Mouse (Mus musculus) MEL (cell line): ENCODE measurements around the gene Slc22a13. TPM values are rescaled to one million over a fixed set of nuclear protein-coding genes. Genes with fewer than 3 reads are reported as not detected.

Source experiments
- DNase-seq: peaks from one replicate; pipeline ENCODE4 v3.0.0; 2011; ENCODE audit warnings: low read depth, low spot score
- H3K27ac ChIP-seq: 2 replicates; pipeline ENCODE4 v1.5.1; 2012; ENCODE audit warnings: low read depth, mild to moderate bottlenecking, control low read depth, low read length, moderate library complexity; ENCODE audit not compliant: control insufficient read depth
- H3K27me3 ChIP-seq, 2 experiments: fragments of 150-350 bp in 1 of 2; sonication (generic) in 1 of 2; 2 replicates each; pipeline ENCODE4 v1.6.1; 2012; ENCODE audit warnings: low read length in 2 of 2, mild to moderate bottlenecking in 2 of 2, improper control_type of control experiment in 1 of 2, moderate library complexity in 1 of 2; ENCODE audit not compliant: insufficient read depth in 2 of 2, control insufficient read depth in 1 of 2
- H3K36me3 ChIP-seq, 2 experiments: 2 replicates each; pipeline ENCODE4 v1.6.1; 2012 to 2014; ENCODE audit warnings: low read length in 2 of 2, improper control_type of control experiment in 1 of 2, inconsistent platforms in 1 of 2, mild to moderate bottlenecking in 1 of 2; ENCODE audit not compliant: insufficient read depth in 2 of 2, control insufficient read depth in 1 of 2
- H3K4me1 ChIP-seq, 2 experiments: fragments of 150-350 bp in 1 of 2; sonication (generic) in 1 of 2; 2 replicates each; pipeline ENCODE4 v1.6.1; 2012; ENCODE audit warnings: low read length in 2 of 2, improper control_type of control experiment in 1 of 2, mild to moderate bottlenecking in 1 of 2; ENCODE audit not compliant: insufficient read depth in 2 of 2, control insufficient read depth in 1 of 2
- H3K4me3 ChIP-seq, 2 experiments: fragments of 150-350 bp in 1 of 2; sonication (generic) in 1 of 2; 2 replicates each; pipeline ENCODE4 v1.5.1; 2012; ENCODE audit warnings: low read depth in 2 of 2, low read length in 2 of 2, mild to moderate bottlenecking in 2 of 2, moderate library complexity in 2 of 2, control low read depth in 1 of 2, improper control_type of control experiment in 1 of 2; ENCODE audit not compliant: control insufficient read depth in 1 of 2, insufficient read depth in 1 of 2
- H3K79me2 ChIP-seq: 2 replicates; pipeline ENCODE4 v1.6.1; 2012; ENCODE audit warnings: mild to moderate bottlenecking, low read length, moderate library complexity; ENCODE audit not compliant: control insufficient read depth, poor library complexity, insufficient read depth
- H3K9ac ChIP-seq: 2 replicates; pipeline ENCODE4 v1.6.1; 2012; ENCODE audit warnings: low read depth, mild to moderate bottlenecking, control low read depth, low read length, moderate library complexity; ENCODE audit not compliant: control insufficient read depth, poor library complexity, severe bottlenecking
- H3K9me3 ChIP-seq: fragments of 150-350 bp; sonication (generic); replicated peaks from 2 replicates; pipeline ENCODE4 v1.6.1; 2012; ENCODE audit warnings: mild to moderate bottlenecking, low read length, improper control_type of control experiment, moderate library complexity; ENCODE audit not compliant: insufficient read depth
- BHLHE40 ChIP-seq: IDR thresholded peaks from 2 replicates; pipeline ENCODE4 v1.6.1; 2012; ENCODE audit warnings: low read depth, mild to moderate bottlenecking, inconsistent platforms, low read length, improper control_type of control experiment, borderline replicate concordance
- CHD1 ChIP-seq: IDR thresholded peaks from 2 replicates; pipeline ENCODE4 v1.6.1; 2012; ENCODE audit warnings: low read depth, mild to moderate bottlenecking, inconsistent platforms, low read length, improper control_type of control experiment
- CHD2 ChIP-seq: IDR thresholded peaks from 2 replicates; pipeline ENCODE4 v1.6.1; 2011; ENCODE audit warnings: low read length, improper control_type of control experiment
- CTCF ChIP-seq, 3 experiments: IDR thresholded peaks in 2 of 3; conservative IDR thresholded peaks in 1 of 3; 2 replicates each; pipeline ENCODE4 v1.5.1; 2011 to 2012; ENCODE audit warnings: low read length in 3 of 3, low read depth in 2 of 3, mild to moderate bottlenecking in 2 of 3, improper control_type of control experiment in 1 of 3, inconsistent platforms in 1 of 3, mixed read lengths in 1 of 3, moderate library complexity in 1 of 3; ENCODE audit not compliant: control insufficient read depth in 1 of 3, insufficient read depth in 1 of 3, poor library complexity in 1 of 3, severe bottlenecking in 1 of 3
- E2F4 ChIP-seq: IDR thresholded peaks from 2 replicates; pipeline ENCODE4 v1.6.1; 2011; ENCODE audit warnings: low read depth, low read length, improper control_type of control experiment, borderline replicate concordance
- ELF1 ChIP-seq: IDR thresholded peaks from 2 replicates; pipeline ENCODE4 v1.6.1; 2014; ENCODE audit warnings: low read depth, mild to moderate bottlenecking, inconsistent platforms, low read length, improper control_type of control experiment, moderate library complexity
- EP300 ChIP-seq, 2 experiments: IDR thresholded peaks; 2 replicates each; pipeline ENCODE4 v1.6.1; 2011; ENCODE audit warnings: improper control_type of control experiment in 2 of 2, low read length in 2 of 2, low read depth in 1 of 2, mild to moderate bottlenecking in 1 of 2
- ETS1 ChIP-seq: IDR thresholded peaks from 2 replicates; pipeline ENCODE4 v1.6.1; 2012; ENCODE audit warnings: low read depth, mild to moderate bottlenecking, inconsistent platforms, low read length, improper control_type of control experiment, moderate library complexity
- GABPA ChIP-seq: IDR thresholded peaks from 2 replicates; pipeline ENCODE4 v1.6.1; 2012; ENCODE audit warnings: low read depth, mild to moderate bottlenecking, inconsistent platforms, low read length, improper control_type of control experiment, moderate library complexity
- GATA1 ChIP-seq: IDR thresholded peaks from 2 replicates; pipeline ENCODE4 v1.6.1; 2011; ENCODE audit warnings: low read depth, low read length, improper control_type of control experiment
- HCFC1 ChIP-seq: IDR thresholded peaks from 2 replicates; pipeline ENCODE4 v1.6.1; 2012; ENCODE audit warnings: low read depth, mild to moderate bottlenecking, inconsistent platforms, low read length, improper control_type of control experiment, moderate library complexity
- JUND ChIP-seq: IDR thresholded peaks from 2 replicates; pipeline ENCODE4 v1.6.1; 2011; ENCODE audit warnings: low read depth, mild to moderate bottlenecking, improper control_type of control experiment, low read length
- KAT2A ChIP-seq: conservative IDR thresholded peaks from 2 replicates; pipeline ENCODE4 v1.6.1; 2012; ENCODE audit warnings: low read depth, low read length, improper control_type of control experiment, inconsistent platforms
- MAX ChIP-seq: IDR thresholded peaks from 2 replicates; pipeline ENCODE4 v1.6.1; 2011; ENCODE audit warnings: low read length, improper control_type of control experiment
- MAZ ChIP-seq: IDR thresholded peaks from 2 replicates; pipeline ENCODE4 v1.6.1; 2012; ENCODE audit warnings: low read depth, mild to moderate bottlenecking, inconsistent platforms, low read length, improper control_type of control experiment
- MEF2A ChIP-seq: IDR thresholded peaks from 2 replicates; pipeline ENCODE4 v1.6.1; 2014; ENCODE audit warnings: low read depth, mild to moderate bottlenecking, inconsistent platforms, low read length, improper control_type of control experiment; ENCODE audit not compliant: poor library complexity, insufficient replicate concordance, severe bottlenecking; ENCODE audit errors: extremely low read depth
- MXI1 ChIP-seq: IDR thresholded peaks from 2 replicates; pipeline ENCODE4 v1.6.1; 2011; ENCODE audit warnings: mild to moderate bottlenecking, low read depth, low read length, improper control_type of control experiment
- MYB ChIP-seq: IDR thresholded peaks from 2 replicates; pipeline ENCODE4 v1.6.1; 2011; ENCODE audit warnings: mild to moderate bottlenecking, low read depth, low read length, improper control_type of control experiment
- MYC ChIP-seq: IDR thresholded peaks from 2 replicates; pipeline ENCODE4 v1.6.1; 2011; ENCODE audit warnings: low read depth, mild to moderate bottlenecking, low read length, improper control_type of control experiment, moderate library complexity
- NELFE ChIP-seq: IDR thresholded peaks from 2 replicates; pipeline ENCODE4 v1.6.1; 2011; ENCODE audit warnings: low read depth, low read length, improper control_type of control experiment
- POLR2A ChIP-seq, 2 experiments: IDR thresholded peaks; 2 replicates each; pipeline ENCODE4 v1.6.1; 2011 to 2012; ENCODE audit warnings: low read length in 2 of 2, mild to moderate bottlenecking in 2 of 2, control low read depth in 1 of 2, improper control_type of control experiment in 1 of 2, low read depth in 1 of 2, moderate library complexity in 1 of 2; ENCODE audit not compliant: control insufficient read depth in 1 of 2, insufficient read depth in 1 of 2, poor library complexity in 1 of 2
- POLR2AphosphoS5 ChIP-seq: IDR thresholded peaks from 2 replicates; pipeline ENCODE4 v1.6.1; 2012; ENCODE audit warnings: low read depth, borderline replicate concordance, mild to moderate bottlenecking, inconsistent platforms, low read length, moderate library complexity, mixed read lengths
- RCOR1 ChIP-seq: IDR thresholded peaks from 2 replicates; pipeline ENCODE4 v1.6.1; 2012; ENCODE audit warnings: low read depth, mild to moderate bottlenecking, inconsistent platforms, low read length, improper control_type of control experiment
- SIN3A ChIP-seq: IDR thresholded peaks from 2 replicates; pipeline ENCODE4 v1.6.1; 2012; ENCODE audit warnings: low read length, improper control_type of control experiment, inconsistent platforms
- TBP ChIP-seq: IDR thresholded peaks from 2 replicates; pipeline ENCODE4 v1.8.0; 2011; ENCODE audit warnings: low read depth, low read length, improper control_type of control experiment
- TCF12 ChIP-seq: IDR thresholded peaks from 2 replicates; pipeline ENCODE4 v1.6.1; 2014; ENCODE audit warnings: low read depth, mild to moderate bottlenecking, inconsistent platforms, low read length, improper control_type of control experiment, moderate library complexity
- UBTF ChIP-seq: IDR thresholded peaks from 2 replicates; pipeline ENCODE4 v1.6.1; 2012; ENCODE audit warnings: low read depth, mild to moderate bottlenecking, inconsistent platforms, low read length, improper control_type of control experiment, moderate library complexity, borderline replicate concordance; ENCODE audit not compliant: insufficient read depth
- ZC3H11A ChIP-seq: IDR thresholded peaks from 2 replicates; pipeline ENCODE4 v1.6.1; 2012; ENCODE audit warnings: low read depth, mild to moderate bottlenecking, inconsistent platforms, low read length, improper control_type of control experiment
- ZKSCAN1 ChIP-seq: IDR thresholded peaks from 2 replicates; pipeline ENCODE4 v1.6.1; 2012; ENCODE audit warnings: low read depth, mild to moderate bottlenecking, inconsistent platforms, low read length, improper control_type of control experiment, moderate library complexity
- ZMIZ1 ChIP-seq: IDR thresholded peaks from 2 replicates; pipeline ENCODE4 v1.6.1; 2012; ENCODE audit warnings: low read depth, mild to moderate bottlenecking, inconsistent platforms, low read length, improper control_type of control experiment, moderate library complexity
- ZNF384 ChIP-seq: IDR thresholded peaks from 2 replicates; pipeline ENCODE4 v1.6.1; 2012; ENCODE audit warnings: low read depth, mild to moderate bottlenecking, inconsistent platforms, low read length, improper control_type of control experiment
- polyA plus RNA-seq, 2 experiments: library from polyadenylated mRNA; stranded (reverse) in 1 of 2; unstranded in 1 of 2; fragments of >175 nt in 1 of 2; fragments of >200 nt in 1 of 2; gene quantifications; 2 replicates each; pipeline versions ENCODE4 v1.2.1 to v1.2.4; 2012; ENCODE audit warnings: low replicate concordance in 2 of 2, low read depth in 1 of 2; ENCODE audit not compliant: insufficient read length in 2 of 2, insufficient read depth in 1 of 2, missing spikeins in 1 of 2
- total RNA-seq: library from RNA; depleted of rRNA; stranded (reverse); fragments of 300-350 nt; gene quantifications from 2 replicates; pipeline ENCODE4 v1.2.3, GENCODE M21; 2012

Gene Slc22a13
- total and polyA plus RNA-seq, 3 experiments = 0.04 TPM; not detected in 2

DNA sequence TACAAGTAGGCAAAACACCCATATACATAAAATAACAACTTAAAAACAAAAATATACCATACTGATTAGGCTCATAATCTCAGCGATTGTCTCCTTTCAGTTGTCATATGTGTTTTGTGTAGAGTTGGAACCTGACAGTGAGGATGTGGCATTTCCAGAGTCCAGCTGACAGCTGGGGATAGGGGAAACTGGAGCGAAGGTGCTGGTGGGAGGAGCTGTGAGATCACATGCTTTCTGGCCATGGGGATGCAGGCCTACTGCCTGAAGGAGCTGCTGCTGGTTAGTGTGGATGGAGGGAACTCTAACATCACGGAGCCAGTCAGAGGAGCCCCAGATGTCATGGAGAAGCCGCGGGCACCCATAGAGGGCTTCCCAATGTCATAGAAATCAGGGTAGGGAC, 3.1 kb downstream of the Slc22a13 start:
- peaks cover 0 to 7% of the 10 kb centered on the region in 2 experiments; a peak in 1 of 4 replicates for H3K36me3 ChIP-seq
- H3K4me1 ChIP-seq = peaks cover 0 to 7% of the 10 kb centered on the region in 2 experiments; a peak in 3 of 4 replicates
- no peaks in the 10 kb centered on the region for H3K9me3 ChIP-seq
- TF ChIP-seq E2F4 (no peak), POLR2AphosphoS5 (no peak), RCOR1 (no peak), HCFC1 (no peak), MEF2A (no peak), SIN3A (no peak)
- no peaks in the 10 kb centered on the region for H3K27me3 ChIP-seq
- H3K4me3 ChIP-seq = no peak overlapping the region
- no peak overlapping the region for H3K9ac ChIP-seq
- DNase-seq = no peak
- no peaks in the 10 kb centered on the region for H3K79me2 ChIP-seq
- H3K27ac ChIP-seq = no peak overlapping the region

DNA sequence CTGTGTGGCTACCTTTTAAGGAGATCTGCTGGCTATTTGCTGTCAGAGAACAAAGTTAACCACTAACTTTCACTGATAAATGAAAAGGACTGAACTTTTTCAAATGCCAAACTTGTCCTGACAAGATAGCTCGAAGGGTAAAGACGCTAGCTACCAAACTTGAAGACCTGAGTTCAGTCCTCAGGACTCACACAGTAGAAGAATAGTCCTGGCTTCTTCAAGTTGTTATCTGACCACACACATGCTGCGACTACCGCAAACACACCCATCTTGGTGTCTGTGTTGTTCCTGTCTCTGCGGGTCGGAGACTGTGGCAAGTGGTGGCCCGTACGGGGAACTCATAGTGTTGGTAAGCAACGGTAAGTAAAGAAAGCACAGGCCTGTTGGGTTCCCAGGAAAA, 5.3 kb downstream of the Slc22a13 start:
- Histone ChIP-seq H3K4me3 (peak overlapping the region; percentile 27 to 65; a peak in 3 of 4 replicates), H3K27me3 (no peaks in the 10 kb centered on the region), H3K4me1 (peaks cover 0 to 7% of the 10 kb centered on the region in 2 experiments; a peak in 3 of 4 replicates), H3K9ac (peak overlapping the region; percentile 63), H3K36me3 (peaks cover 0 to 7% of the 10 kb centered on the region in 2 experiments; a peak in 1 of 4 replicates), H3K9me3 (no peaks in the 10 kb centered on the region), H3K27ac (peak overlapping the region; percentile 81), H3K79me2 (no peaks in the 10 kb centered on the region)
- peak; percentile 94 for DNase-seq
- TF ChIP-seq NELFE (no peak), CHD1 (no peak), ELF1 (0 out of 2 replicates have a peak, but pooled peaks have one; percentile 32), ZNF384 (no peak), ZKSCAN1 (no peak), HCFC1 (peak; percentile 56; the same call in 1 of the 2 replicates), POLR2A (IDR thresholded peaks at IDR 0.05; ENCODE audit: control insufficient read depth in 1 of 2, insufficient read depth in 1 of 2, low read depth in 1 of 2, low read length in 2 of 2, poor library complexity in 1 of 2) (peak in 1 of 2 experiments; percentile 31; a peak in 1 of 4 replicates), EP300 (IDR thresholded peaks at IDR 0.05; ENCODE audit: low read depth in 1 of 2, low read length in 2 of 2) (peak; percentile 85 to 87), CHD2 (no peak), SIN3A (peak; percentile 87), ETS1 (peak; percentile 71), MXI1 (peak; percentile 78), KAT2A (no peak), MEF2A (no peak), MYB (no peak), GABPA (no peak), GATA1 (peak; percentile 92), MYC (peak; percentile 68; the same call in 1 of the 2 replicates), ZC3H11A (no peak), JUND (no peak), TCF12 (peak; percentile 89), CTCF (IDR thresholded peaks at IDR 0.05 in 2 of 3, conservative IDR thresholded peaks at IDR 0.05 in 1 of 3; ENCODE audit: control insufficient read depth in 1 of 3, insufficient read depth in 1 of 3, low read depth in 2 of 3, low read length in 3 of 3, poor library complexity in 1 of 3, severe bottlenecking in 1 of 3) (no peak), UBTF (0 out of 2 replicates have a peak, but pooled peaks have one; percentile 43), E2F4 (no peak), TBP (peak; percentile 93), BHLHE40 (no peak), ZMIZ1 (no peak), MAX (peak; percentile 82), MAZ (no peak)
